Mouse (Mus musculus): ENCODE results near the gene Ldb1. TPM values are rescaled to one million over a fixed set of nuclear protein-coding genes. Genes with fewer than 3 reads are reported as not detected.
A peak's percentile ranks its signal among the peaks of the same experiment; 100 is the strongest.
"Not testable (repeated sequence)": the region's sequence is repeated elsewhere in the genome, so short reads cannot be mapped to it uniquely, and the experiment has no call there.

Gene Ldb1
- polyA plus RNA-seq, 1 experiment from 2014 or later: 23.1 TPM

DNA sequence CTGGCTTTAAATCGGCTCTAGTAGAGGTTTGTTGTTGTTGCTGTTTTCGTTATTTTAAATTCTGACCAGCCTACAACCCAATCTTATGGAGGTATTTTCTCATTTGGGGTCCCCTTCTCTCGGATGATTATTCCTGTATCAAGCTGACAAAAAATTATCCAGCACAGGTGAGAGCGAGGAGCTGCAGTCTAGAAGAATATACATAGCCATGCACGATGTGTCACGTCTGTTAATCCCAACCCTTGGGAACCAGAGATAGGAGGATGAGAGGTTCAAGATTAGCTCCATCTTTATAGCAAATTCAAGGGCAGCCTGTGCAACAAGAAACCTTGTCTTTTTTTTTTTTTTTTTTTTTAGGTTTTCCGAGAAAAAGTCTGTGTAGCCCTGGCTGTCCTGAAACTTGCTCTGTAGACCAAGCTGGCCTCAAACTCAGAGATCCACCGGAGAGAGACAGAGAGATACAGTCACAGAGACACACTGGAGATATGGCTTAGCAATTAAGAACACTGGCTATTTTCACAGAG is 46.3 kb downstream of the Ldb1 start:
- no peak for ATAC-seq (ENCODE audit: low read depth)
- 11% methylated on average over 8 of the region's 8 CpGs for WGBS (ENCODE audit: insufficient replicate concordance)
- peak overlapping the region; percentile 63 for H3K4me2 ChIP-seq (ENCODE audit: low read depth, low read length)
- no peaks in the 10 kb centered on the region for H3K27me3 ChIP-seq (ENCODE audit: control insufficient read depth, insufficient read depth, low read depth, low read length)
- H3K36me3 ChIP-seq (ENCODE audit: control insufficient read depth, insufficient read depth): no peaks in the 10 kb centered on the region
- H3K9me3 ChIP-seq (replicated peaks; ENCODE audit: control insufficient read depth, low read length): no peaks in the 10 kb centered on the region
- no peak overlapping the region; the same call in 1 of the 2 replicates for H3K27ac ChIP-seq (ENCODE audit: low read length)
- H3K4me3 ChIP-seq (ENCODE audit: low read depth, low read length): peak overlapping the region; percentile 90
- peaks cover 24% of the 10 kb centered on the region for H3K4me1 ChIP-seq (ENCODE audit: control insufficient read depth, low read depth, low read length)
- peak overlapping the region; percentile 87 for H3K9ac ChIP-seq (ENCODE audit: low read depth, low read length)

DNA sequence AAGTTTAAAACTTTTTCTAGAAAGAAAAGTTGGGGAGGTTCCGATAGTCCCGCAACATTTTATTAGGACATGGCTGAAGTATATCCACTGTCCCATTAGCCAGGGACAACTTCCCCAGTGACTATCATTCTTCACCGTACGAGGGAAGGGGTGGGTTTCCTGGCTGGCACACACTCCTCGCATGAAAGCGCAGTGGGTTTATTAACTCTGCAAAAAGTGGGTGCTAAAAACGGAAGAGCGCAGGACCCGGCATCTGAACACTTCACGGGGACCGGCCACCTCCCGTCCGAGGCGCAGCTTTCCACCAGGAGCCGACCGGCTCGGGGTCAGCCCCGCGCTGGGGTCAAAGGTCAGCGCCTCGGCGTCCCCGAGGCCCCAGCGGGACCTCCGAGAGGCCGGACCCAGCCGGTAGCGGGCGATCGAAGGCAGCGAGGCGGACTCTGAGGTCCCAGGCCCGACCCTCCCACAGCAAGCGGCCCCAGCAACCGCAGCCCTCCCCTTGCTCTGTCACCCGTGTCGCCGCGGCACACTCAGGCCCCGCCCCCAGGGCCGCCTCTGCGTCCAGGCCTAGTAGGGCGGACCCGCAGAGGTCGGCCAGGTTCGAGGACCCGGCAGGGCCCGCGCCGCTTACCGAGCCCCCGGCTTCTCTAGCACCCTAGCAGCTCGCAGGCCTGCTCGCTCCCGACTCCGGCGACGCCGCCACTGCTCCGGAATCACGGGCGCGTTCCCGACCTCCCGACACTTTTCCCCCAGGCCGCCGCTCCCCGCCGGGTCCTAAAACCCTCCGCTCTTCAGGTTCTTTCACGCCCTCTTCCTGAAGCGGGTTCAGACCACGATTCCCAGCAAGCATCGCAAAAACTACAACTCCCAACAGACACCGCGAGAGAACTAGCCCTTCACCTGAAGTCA is 47.0 kb downstream of the Ldb1 start, which contains the start of gene Armh3:
TSS of gene Armh3 (minus strand) at position 704 of the 909 bp plus-strand sequence.
- Histone ChIP-seq H3K27ac (ENCODE audit: low read length) (peak within 1 kb of the TSS; percentile 92), H3K4me2 (ENCODE audit: low read depth, low read length) (peak within 1 kb of the TSS; percentile 63), H3K9me3 (replicated peaks; ENCODE audit: control insufficient read depth, low read length) (no peaks in the 10 kb centered on the region), H3K4me3 (ENCODE audit: low read depth, low read length) (peak within 1 kb of the TSS; percentile 90), H3K36me3 (ENCODE audit: control insufficient read depth, insufficient read depth) (no peaks in the 10 kb centered on the region), H3K27me3 (ENCODE audit: control insufficient read depth, insufficient read depth, low read depth, low read length) (no peaks in the 10 kb centered on the region), H3K4me1 (ENCODE audit: control insufficient read depth, low read depth, low read length) (peaks cover 18% of the 10 kb centered on the region), H3K9ac (ENCODE audit: low read depth, low read length) (peak within 1 kb of the TSS; percentile 87)
- peak; percentile 97 for ATAC-seq (ENCODE audit: low read depth)
- WGBS (ENCODE audit: insufficient replicate concordance): 1% methylated on average over 68 of the region's 76 CpGs

GRCm38 (mm10) chr19:45997365-45997764 is 47.6 kb downstream of the Ldb1 start:
- Histone ChIP-seq H3K36me3 (ENCODE audit: control insufficient read depth, insufficient read depth) (no peaks in the 10 kb centered on the region), H3K9ac (ENCODE audit: low read depth, low read length) (peak overlapping the region; percentile 87), H3K4me3 (ENCODE audit: low read depth, low read length) (peak overlapping the region; percentile 90), H3K27ac (ENCODE audit: low read length) (no peak overlapping the region), H3K9me3 (replicated peaks; ENCODE audit: control insufficient read depth, low read length) (no peaks in the 10 kb centered on the region), H3K27me3 (ENCODE audit: control insufficient read depth, insufficient read depth, low read depth, low read length) (no peaks in the 10 kb centered on the region), H3K4me1 (ENCODE audit: control insufficient read depth, low read depth, low read length) (peaks cover 16% of the 10 kb centered on the region), H3K4me2 (ENCODE audit: low read depth, low read length) (peak overlapping the region; percentile 63)
- WGBS (ENCODE audit: insufficient replicate concordance): 41% methylated on average over 5 of the region's 5 CpGs
- no peak for ATAC-seq (ENCODE audit: low read depth)

DNA sequence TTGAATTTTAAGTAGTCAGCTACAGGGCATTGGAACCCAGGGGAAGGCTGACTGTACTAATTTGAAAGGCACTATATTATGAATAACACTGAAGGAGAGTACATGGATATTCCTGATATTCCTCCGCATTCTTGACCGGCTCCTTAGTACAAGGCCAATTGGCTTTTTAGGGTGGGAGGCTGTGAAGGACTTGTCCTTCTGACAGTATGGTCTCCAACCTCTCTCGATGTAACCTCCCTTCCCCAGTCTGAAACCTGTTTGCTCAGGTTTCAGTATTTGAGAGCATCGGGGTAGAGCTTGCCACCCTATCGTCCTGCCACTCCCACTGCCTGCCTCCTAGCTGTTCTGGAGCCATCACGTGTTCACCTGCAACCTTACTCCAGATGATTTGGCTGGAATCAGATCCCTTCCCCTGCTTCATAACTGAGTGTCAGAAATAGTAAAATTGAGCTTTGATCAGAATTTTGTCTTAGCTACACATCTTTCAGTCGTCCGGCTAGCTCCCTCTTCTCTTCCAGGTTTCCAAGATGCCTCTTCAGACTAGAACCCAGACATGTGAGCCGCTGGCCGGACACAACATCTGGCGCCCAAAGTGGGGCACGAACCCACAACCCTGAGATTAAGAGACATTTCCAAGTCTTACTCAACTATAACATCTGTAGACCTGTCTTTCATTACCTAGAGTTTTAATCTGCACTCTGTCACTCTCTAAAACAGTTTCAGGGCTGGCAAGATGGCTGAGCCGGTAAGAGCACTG is 50.9 kb downstream of the Ldb1 start:
- Histone ChIP-seq H3K4me2 (ENCODE audit: low read depth, low read length) (no peak overlapping the region), H3K4me1 (ENCODE audit: control insufficient read depth, low read depth, low read length) (peaks cover 15% of the 10 kb centered on the region), H3K27ac (ENCODE audit: low read length) (no peak overlapping the region), H3K36me3 (ENCODE audit: control insufficient read depth, insufficient read depth) (no peaks in the 10 kb centered on the region), H3K9ac (ENCODE audit: low read depth, low read length) (no peak overlapping the region), H3K4me3 (ENCODE audit: low read depth, low read length) (no peak overlapping the region), H3K27me3 (ENCODE audit: control insufficient read depth, insufficient read depth, low read depth, low read length) (no peaks in the 10 kb centered on the region), H3K9me3 (replicated peaks; ENCODE audit: control insufficient read depth, low read length) (no peaks in the 10 kb centered on the region)
- 81% methylated on average over 13 of the region's 13 CpGs for WGBS (ENCODE audit: insufficient replicate concordance)
- ATAC-seq (ENCODE audit: low read depth): no peak

GRCm38 (mm10) chr19:45993441-45993840 is 51.6 kb downstream of the Ldb1 start:
- not testable (repeated sequence) for H3K36me3 ChIP-seq (ENCODE audit: control insufficient read depth, insufficient read depth); H3K4me2 ChIP-seq (ENCODE audit: low read depth, low read length); H3K9ac ChIP-seq (ENCODE audit: low read depth, low read length); H3K4me1 ChIP-seq (ENCODE audit: control insufficient read depth, low read depth, low read length); ATAC-seq (ENCODE audit: low read depth); H3K9me3 ChIP-seq (replicated peaks; ENCODE audit: control insufficient read depth, low read length); H3K4me3 ChIP-seq (ENCODE audit: low read depth, low read length); H3K27me3 ChIP-seq (ENCODE audit: control insufficient read depth, insufficient read depth, low read depth, low read length); H3K27ac ChIP-seq (ENCODE audit: low read length)
- WGBS (ENCODE audit: insufficient replicate concordance): 70% methylated on average over 6 of the region's 6 CpGs

GRCm38 (mm10) chr19:45991171-45991570 is 53.8 kb downstream of the Ldb1 start:
- H3K9ac ChIP-seq (ENCODE audit: low read depth, low read length): no peak overlapping the region
- H3K4me2 ChIP-seq (ENCODE audit: low read depth, low read length): no peak overlapping the region
- no peaks in the 10 kb centered on the region for H3K27me3 ChIP-seq (ENCODE audit: control insufficient read depth, insufficient read depth, low read depth, low read length)
- H3K27ac ChIP-seq (ENCODE audit: low read length): no peak overlapping the region
- WGBS (ENCODE audit: insufficient replicate concordance): 80% methylated on average over 3 of the region's 3 CpGs
- H3K36me3 ChIP-seq (ENCODE audit: control insufficient read depth, insufficient read depth): no peaks in the 10 kb centered on the region
- no peak for ATAC-seq (ENCODE audit: low read depth)
- no peaks in the 10 kb centered on the region for H3K4me1 ChIP-seq (ENCODE audit: control insufficient read depth, low read depth, low read length)
- H3K4me3 ChIP-seq (ENCODE audit: low read depth, low read length): no peak overlapping the region
- H3K9me3 ChIP-seq (replicated peaks; ENCODE audit: control insufficient read depth, low read length): no peaks in the 10 kb centered on the region

- no peaks in the 10 kb centered on the region for H3K4me1 ChIP-seq (ENCODE audit: control insufficient read depth, low read depth, low read length)
- 79% methylated on average over 3 of the region's 3 CpGs for WGBS (ENCODE audit: insufficient replicate concordance)
These were observed 56.8 kb downstream of the Ldb1 start for GRCm38 (mm10) chr19:45988238-45988637.

DNA sequence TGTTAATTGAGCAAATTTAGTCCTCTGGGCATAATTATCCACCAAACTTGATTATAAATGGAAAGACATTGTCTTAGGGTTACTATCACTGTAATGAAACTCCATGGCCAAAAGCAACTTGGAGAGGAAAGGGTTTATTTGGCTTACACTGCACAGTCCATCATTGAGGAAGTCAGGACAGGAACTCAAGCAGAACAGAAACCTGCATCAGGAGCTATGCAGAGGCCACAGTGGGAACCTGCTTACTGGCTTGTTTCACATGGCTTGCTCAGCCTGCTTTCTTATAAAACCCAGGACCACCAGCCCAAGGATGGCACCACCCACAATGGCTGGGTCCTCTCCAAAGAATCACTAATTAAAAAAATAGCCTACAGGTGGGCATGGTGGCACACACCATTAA is 60.6 kb downstream of the Ldb1 start:
- H3K4me1 ChIP-seq (ENCODE audit: control insufficient read depth, low read depth, low read length): no peaks in the 10 kb centered on the region

More at GRCm38 (mm10) chr19:45988238-45988637, 56.8 kb downstream of the Ldb1 start:
- no peak overlapping the region for H3K27ac ChIP-seq (ENCODE audit: low read length)
- H3K27me3 ChIP-seq (ENCODE audit: control insufficient read depth, insufficient read depth, low read depth, low read length): no peaks in the 10 kb centered on the region
- H3K36me3 ChIP-seq (ENCODE audit: control insufficient read depth, insufficient read depth): no peaks in the 10 kb centered on the region
- H3K9me3 ChIP-seq (replicated peaks; ENCODE audit: control insufficient read depth, low read length): no peaks in the 10 kb centered on the region
- H3K4me2 ChIP-seq (ENCODE audit: low read depth, low read length): no peak overlapping the region
- ATAC-seq (ENCODE audit: low read depth): no peak
- H3K9ac ChIP-seq (ENCODE audit: low read depth, low read length): no peak overlapping the region
- no peak overlapping the region for H3K4me3 ChIP-seq (ENCODE audit: low read depth, low read length)

More for the DNA sequence above, 60.6 kb downstream of the Ldb1 start:
- H3K36me3 ChIP-seq (ENCODE audit: control insufficient read depth, insufficient read depth): no peaks in the 10 kb centered on the region
- H3K27me3 ChIP-seq (ENCODE audit: control insufficient read depth, insufficient read depth, low read depth, low read length): no peaks in the 10 kb centered on the region
- ATAC-seq (ENCODE audit: low read depth): no peak
- no peak overlapping the region for H3K27ac ChIP-seq (ENCODE audit: low read length)
- no peak overlapping the region for H3K4me3 ChIP-seq (ENCODE audit: low read depth, low read length)
- no peak overlapping the region for H3K4me2 ChIP-seq (ENCODE audit: low read depth, low read length)
- no peak overlapping the region for H3K9ac ChIP-seq (ENCODE audit: low read depth, low read length)
- no peaks in the 10 kb centered on the region for H3K9me3 ChIP-seq (replicated peaks; ENCODE audit: control insufficient read depth, low read length)
